Mouse (Mus musculus): Measurements from ENCODE around the gene Kdm7a. TPM values are rescaled to one million over a fixed set of nuclear protein-coding genes. Genes with fewer than 3 reads are reported as not detected.

Gene Kdm7a
- polyA plus RNA-seq, 1 experiment from 2014 or later, result 3.9 TPM

DNA sequence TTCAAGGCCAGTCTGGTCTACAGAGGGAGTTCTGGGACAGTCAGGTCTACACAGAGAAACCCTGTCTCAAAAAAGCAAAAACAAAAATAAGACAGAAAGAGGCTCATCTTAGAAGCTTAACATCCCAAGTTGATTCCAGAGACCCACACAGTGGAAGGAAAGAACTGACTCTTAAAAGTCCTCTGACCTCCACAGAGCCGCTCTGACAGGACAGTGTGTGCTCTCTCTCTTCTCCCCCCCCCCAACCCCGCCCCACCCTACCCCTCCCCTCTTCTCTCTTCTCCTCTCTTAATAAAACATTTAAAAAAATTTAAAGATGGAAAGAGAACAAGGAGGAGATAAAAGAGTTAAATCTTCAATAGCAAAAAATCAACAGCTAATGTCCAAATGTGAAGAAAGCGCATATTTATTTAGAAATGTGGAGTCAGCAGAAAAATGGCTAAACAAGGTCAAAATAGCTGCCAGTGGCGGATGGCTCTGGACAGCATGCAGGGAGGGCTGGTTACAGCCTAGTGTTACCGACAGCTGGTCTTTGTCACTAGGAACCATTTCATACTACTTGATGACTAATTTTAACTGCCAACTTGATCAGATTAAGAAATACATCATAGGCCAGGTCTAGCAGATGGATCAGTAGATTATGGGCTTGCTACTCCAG, 8.5 kb upstream of the Kdm7a start:
- Histone ChIP-seq H3K36me3 (ENCODE audit: insufficient read depth, low read length) (no peaks in the 10 kb centered on the region), H3K4me1 (replicated peaks; ENCODE audit: insufficient read depth, low read length) (no peaks in the 10 kb centered on the region), H3K9ac (ENCODE audit: low read depth, low read length) (no peak overlapping the region), H3K27ac (no peak overlapping the region), H3K4me3 (replicated peaks; ENCODE audit: low read depth, low read length) (no peak overlapping the region), H3K4me2 (ENCODE audit: low read length) (no peak overlapping the region), H3K9me3 (replicated peaks; ENCODE audit: low read length) (no peaks in the 10 kb centered on the region), H3K27me3 (ENCODE audit: insufficient read depth, low read length) (no peaks in the 10 kb centered on the region)
- no peak for TF ChIP-seq CTCF (IDR thresholded peaks at IDR 0.05; ENCODE audit: low read depth)
- 65% methylated on average over 5 of the region's 5 CpGs for WGBS
- DNase-seq (ENCODE audit: low spot score) (peak; percentile 33), ATAC-seq (replicated peaks; ENCODE audit: low FRiP score, low read depth) (no peak)

DNA sequence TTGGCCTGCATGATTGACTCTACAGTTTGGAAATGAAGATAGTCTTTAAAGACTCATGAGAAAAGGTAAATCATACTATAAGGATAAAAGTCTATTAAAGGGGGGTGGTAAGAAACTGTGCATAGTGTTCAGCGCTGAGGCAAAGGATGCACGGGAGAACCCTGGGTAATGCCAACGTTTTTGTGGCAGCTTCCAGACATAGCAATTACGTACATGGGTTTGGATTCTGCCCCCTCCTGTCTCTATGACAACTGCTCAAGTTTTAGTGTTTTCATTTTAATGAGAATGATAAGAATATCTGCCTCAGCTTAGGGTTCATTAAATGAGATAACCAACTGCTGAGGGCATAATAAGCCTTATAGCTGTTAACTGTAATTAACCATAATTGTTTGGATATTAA, 3.1 kb upstream of the Kdm7a start:
- Histone ChIP-seq H3K4me3 (replicated peaks; ENCODE audit: low read depth, low read length) (no peak overlapping the region), H3K27me3 (ENCODE audit: insufficient read depth, low read length) (no peaks in the 10 kb centered on the region), H3K36me3 (ENCODE audit: insufficient read depth, low read length) (no peaks in the 10 kb centered on the region), H3K9ac (ENCODE audit: low read depth, low read length) (no peak overlapping the region), H3K4me1 (replicated peaks; ENCODE audit: insufficient read depth, low read length) (no peaks in the 10 kb centered on the region), H3K4me2 (ENCODE audit: low read length) (no peak overlapping the region), H3K9me3 (replicated peaks; ENCODE audit: low read length) (no peaks in the 10 kb centered on the region), H3K27ac (no peak overlapping the region)
- TF ChIP-seq CTCF (IDR thresholded peaks at IDR 0.05; ENCODE audit: low read depth), result no peak
- ATAC-seq (replicated peaks; ENCODE audit: low FRiP score, low read depth), result no peak
- no peak for DNase-seq (ENCODE audit: low spot score)
- WGBS, result 82% methylated on average over 4 of the region's 4 CpGs

DNA sequence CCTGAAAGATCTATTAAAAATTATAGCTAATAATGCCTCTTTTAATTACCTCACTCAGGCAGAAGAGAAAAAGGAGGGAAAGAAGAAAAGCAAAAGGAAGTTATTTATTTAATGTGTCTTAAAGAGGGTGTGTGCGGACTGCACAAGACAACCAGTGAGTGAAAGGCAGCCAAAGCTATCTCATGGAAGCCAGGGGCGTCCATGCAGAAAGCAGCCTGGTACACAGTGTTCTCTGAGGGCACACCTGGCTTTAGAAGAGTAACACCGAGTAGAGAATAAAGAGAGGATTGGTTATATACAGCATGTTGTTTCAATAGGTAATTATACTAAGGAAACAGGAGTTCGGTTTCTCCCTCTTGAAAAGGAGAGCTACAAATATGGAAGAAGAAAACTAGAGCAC, 1.6 kb upstream of the Kdm7a start:
- H3K4me1 ChIP-seq (replicated peaks; ENCODE audit: insufficient read depth, low read length), result no peaks in the 10 kb centered on the region
- no peaks in the 10 kb centered on the region for H3K27me3 ChIP-seq (ENCODE audit: insufficient read depth, low read length)
- no peaks in the 10 kb centered on the region for H3K36me3 ChIP-seq (ENCODE audit: insufficient read depth, low read length)
- no peak for ATAC-seq (replicated peaks; ENCODE audit: low FRiP score, low read depth)
- H3K27ac ChIP-seq, result no peak overlapping the region
- H3K4me3 ChIP-seq (replicated peaks; ENCODE audit: low read depth, low read length), result no peak overlapping the region
- no peak overlapping the region for H3K4me2 ChIP-seq (ENCODE audit: low read length)
- TF ChIP-seq CTCF (IDR thresholded peaks at IDR 0.05; ENCODE audit: low read depth), result no peak
- 65% methylated on average over 4 of the region's 4 CpGs for WGBS
- H3K9ac ChIP-seq (ENCODE audit: low read depth, low read length), result no peak overlapping the region
- H3K9me3 ChIP-seq (replicated peaks; ENCODE audit: low read length), result no peaks in the 10 kb centered on the region
- DNase-seq (ENCODE audit: low spot score), result no peak

DNA sequence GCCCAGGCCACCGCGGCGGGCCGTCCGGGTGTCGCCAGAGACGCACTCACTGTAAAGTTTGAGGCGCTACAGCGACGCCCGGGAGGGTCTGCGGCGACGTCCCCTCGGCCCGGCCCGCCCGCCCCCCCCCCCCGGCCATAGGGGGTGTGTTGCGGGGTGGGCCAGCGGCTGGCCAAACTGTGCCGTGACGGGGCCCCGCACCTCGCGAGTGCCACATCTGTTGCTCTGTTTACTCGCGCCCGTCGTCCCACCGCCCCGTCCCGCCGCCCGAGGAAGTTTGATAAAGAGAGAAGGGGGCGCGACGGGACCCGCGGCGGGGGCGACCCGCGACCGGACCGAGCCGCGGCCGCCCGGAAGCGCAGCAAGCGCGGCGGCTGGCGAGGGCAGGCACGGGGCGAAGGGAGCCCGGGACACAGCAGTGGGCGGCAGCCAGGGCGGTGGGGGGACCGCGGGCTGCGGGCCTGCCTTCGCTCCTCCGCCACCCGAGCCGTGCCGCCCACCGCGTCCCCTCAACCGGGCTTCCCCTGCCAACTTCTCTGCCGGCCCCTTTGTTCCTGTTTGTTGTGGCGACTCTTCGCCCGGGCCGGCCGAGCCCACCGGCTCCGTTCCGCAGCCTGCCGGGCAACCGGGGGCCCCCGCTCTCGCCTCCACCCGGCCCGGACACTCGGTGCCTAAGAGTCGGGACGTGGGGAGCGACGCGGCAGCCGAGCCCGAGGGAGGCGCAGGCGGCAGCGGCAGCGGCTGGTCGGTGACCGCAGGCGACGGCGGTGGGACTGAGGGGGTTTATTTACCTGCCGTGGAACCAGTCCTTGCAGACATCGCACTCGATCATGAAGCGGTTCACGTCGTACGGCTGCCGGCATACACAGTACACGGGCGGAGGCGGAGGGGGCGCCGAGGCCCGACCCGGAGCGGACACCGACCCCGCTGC, 674 bp downstream of the Kdm7a start:
- Histone ChIP-seq H3K27me3 (ENCODE audit: insufficient read depth, low read length) (no peaks in the 10 kb centered on the region), H3K4me2 (ENCODE audit: low read length) (peak overlapping the region; percentile 74), H3K36me3 (ENCODE audit: insufficient read depth, low read length) (no peaks in the 10 kb centered on the region), H3K4me3 (replicated peaks; ENCODE audit: low read depth, low read length) (peak overlapping the region; percentile 99), H3K9ac (ENCODE audit: low read depth, low read length) (peak overlapping the region; percentile 99), H3K9me3 (replicated peaks; ENCODE audit: low read length) (no peaks in the 10 kb centered on the region), H3K27ac (peak overlapping the region; percentile 98), H3K4me1 (replicated peaks; ENCODE audit: insufficient read depth, low read length) (no peaks in the 10 kb centered on the region)
- TF ChIP-seq CTCF (IDR thresholded peaks at IDR 0.05; ENCODE audit: low read depth), result no peak
- WGBS, result under 1% methylated on average over 67 of the region's 121 CpGs
- DNase-seq (ENCODE audit: low spot score) (peak; percentile 27), ATAC-seq (replicated peaks; ENCODE audit: low FRiP score, low read depth) (peak; percentile 47)

DNA sequence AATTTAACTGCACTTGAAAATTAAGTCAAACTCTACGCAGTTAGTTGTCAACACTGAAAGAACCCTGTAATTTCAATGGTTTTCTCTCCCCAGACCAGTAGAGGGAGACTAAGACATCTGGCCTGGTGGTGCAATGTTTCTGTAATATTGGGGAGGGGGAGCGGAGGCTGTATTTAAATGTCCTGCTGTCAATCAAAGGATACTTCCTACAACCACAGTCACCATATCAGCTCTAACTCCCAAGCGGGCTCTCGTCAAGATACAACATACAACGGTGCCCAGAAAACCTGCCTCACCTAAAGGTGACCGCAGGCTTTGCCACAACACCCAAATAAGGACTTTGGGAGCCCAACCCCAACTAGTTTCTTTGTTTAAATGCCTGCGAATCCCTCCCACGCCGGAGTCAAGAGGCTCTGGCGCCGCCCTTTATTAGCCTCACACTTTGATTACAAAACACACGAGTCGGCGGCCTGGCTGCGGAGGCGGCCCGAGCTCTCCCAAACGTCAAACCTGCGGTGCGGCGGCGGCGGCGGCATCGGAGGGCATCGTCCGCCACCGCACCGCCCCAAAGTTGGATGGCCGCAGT, 1.4 kb downstream of the Kdm7a start:
- ATAC-seq (replicated peaks; ENCODE audit: low FRiP score, low read depth) (peak; percentile 22), DNase-seq (ENCODE audit: low spot score) (peak; percentile 96)
- Histone ChIP-seq H3K27me3 (ENCODE audit: insufficient read depth, low read length) (no peaks in the 10 kb centered on the region), H3K4me1 (replicated peaks; ENCODE audit: insufficient read depth, low read length) (no peaks in the 10 kb centered on the region), H3K4me2 (ENCODE audit: low read length) (peak overlapping the region; percentile 74), H3K9me3 (replicated peaks; ENCODE audit: low read length) (no peaks in the 10 kb centered on the region), H3K27ac (peak overlapping the region; percentile 98), H3K9ac (ENCODE audit: low read depth, low read length) (peak overlapping the region; percentile 99), H3K4me3 (replicated peaks; ENCODE audit: low read depth, low read length) (peak overlapping the region; percentile 99), H3K36me3 (ENCODE audit: insufficient read depth, low read length) (no peaks in the 10 kb centered on the region)
- under 1% methylated on average over 30 of the region's 30 CpGs for WGBS
- TF ChIP-seq CTCF (IDR thresholded peaks at IDR 0.05; ENCODE audit: low read depth), result peak; percentile 90

DNA sequence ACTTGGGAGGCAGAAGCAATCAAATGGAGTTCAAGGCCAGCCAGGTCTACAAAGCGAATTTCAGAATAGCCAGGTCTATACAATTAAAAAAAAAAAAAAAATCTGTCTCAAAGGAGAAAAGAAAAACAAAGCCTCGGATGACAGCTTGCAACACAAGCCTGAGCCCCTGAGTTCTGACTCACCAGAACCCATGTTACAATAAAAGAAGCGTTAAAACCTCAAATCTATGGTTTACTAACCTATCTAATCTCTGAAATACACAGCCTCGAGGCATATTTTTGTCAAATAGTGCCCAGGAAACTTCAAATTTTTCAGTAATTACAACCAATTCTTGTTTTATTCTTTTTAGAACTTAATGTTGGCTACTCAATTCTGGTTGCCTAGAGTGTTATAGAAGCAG, 2.1 kb downstream of the Kdm7a start:
- H3K9me3 ChIP-seq (replicated peaks; ENCODE audit: low read length), result no peaks in the 10 kb centered on the region
- no peak overlapping the region for H3K27ac ChIP-seq
- no peaks in the 10 kb centered on the region for H3K36me3 ChIP-seq (ENCODE audit: insufficient read depth, low read length)
- WGBS, result 51% methylated on average over 4 of the region's 4 CpGs
- H3K4me2 ChIP-seq (ENCODE audit: low read length), result peak overlapping the region; percentile 74
- peak overlapping the region; percentile 99; the same call in 1 of the 2 replicates for H3K4me3 ChIP-seq (replicated peaks; ENCODE audit: low read depth, low read length)
- H3K4me1 ChIP-seq (replicated peaks; ENCODE audit: insufficient read depth, low read length), result no peaks in the 10 kb centered on the region
- H3K9ac ChIP-seq (ENCODE audit: low read depth, low read length), result no peak overlapping the region
- ATAC-seq (replicated peaks; ENCODE audit: low FRiP score, low read depth) (no peak), DNase-seq (ENCODE audit: low spot score) (no peak)
- H3K27me3 ChIP-seq (ENCODE audit: insufficient read depth, low read length), result no peaks in the 10 kb centered on the region
- TF ChIP-seq CTCF (IDR thresholded peaks at IDR 0.05; ENCODE audit: low read depth), result no peak
